Mouse (Mus musculus) urinary bladder, postnatal 10 days (tissue): ENCODE data around the gene Dctpp1.

Source experiments
- DNase-seq: peaks from one replicate; pipeline ENCODE4 v3.0.0; 2022; ENCODE audit warnings: low spot score

The Dctpp1 gene

GRCm38 (mm10) chr7:127260309-127261111 is at the start of gene Dctpp1:
TSS of gene Dctpp1 (minus strand) at chr7:127260709.
- peak; percentile 85 for DNase-seq

GRCm38 (mm10) chr7:127309951-127310350 is 49.4 kb upstream of the Dctpp1 start:
- DNase-seq, result no peak

- DNase-seq, result no peak
Measured at GRCm38 (mm10) chr7:127308887-127309286, 48.4 kb upstream of the Dctpp1 start.

GRCm38 (mm10) chr7:127308431-127308830 is 47.9 kb upstream of the Dctpp1 start:
- no peak for DNase-seq

GRCm38 (mm10) chr7:127297586-127298193 is 37.2 kb upstream of the Dctpp1 start:
- DNase-seq, result no peak

GRCm38 (mm10) chr7:127296786-127297555 is 36.5 kb upstream of the Dctpp1 start:
- DNase-seq, result no peak

- no peak for DNase-seq
Measured at GRCm38 (mm10) chr7:127296098-127296497, 35.6 kb upstream of the Dctpp1 start, which contains the start of gene Itgal. TSS of gene Itgal (plus strand) at chr7:127296260.

GRCm38 (mm10) chr7:127290142-127290541 is 29.6 kb upstream of the Dctpp1 start:
- DNase-seq, result no peak

- no peak for DNase-seq
Measured at GRCm38 (mm10) chr7:127289306-127289705, 28.8 kb upstream of the Dctpp1 start.

- DNase-seq, result no peak
Measured at GRCm38 (mm10) chr7:127287940-127288339, 27.4 kb upstream of the Dctpp1 start.

GRCm38 (mm10) chr7:127285154-127285553 is 24.6 kb upstream of the Dctpp1 start:
- DNase-seq, result no peak

GRCm38 (mm10) chr7:127282190-127282589 is 21.7 kb upstream of the Dctpp1 start:
- no peak for DNase-seq

GRCm38 (mm10) chr7:127281114-127281513 is 20.6 kb upstream of the Dctpp1 start:
- no peak for DNase-seq

GRCm38 (mm10) chr7:127280092-127280491 is 19.6 kb upstream of the Dctpp1 start:
- no peak for DNase-seq

GRCm38 (mm10) chr7:127278311-127278710 is 17.8 kb upstream of the Dctpp1 start:
- no peak for DNase-seq

- no peak for DNase-seq
Measured at GRCm38 (mm10) chr7:127276519-127276961, 16.0 kb upstream of the Dctpp1 start.

- peak; percentile 85 for DNase-seq
Measured at GRCm38 (mm10) chr7:127273925-127274789, 13.6 kb upstream of the Dctpp1 start, which contains the start of gene Sephs2. TSS of gene Sephs2 (minus strand) at chr7:127274055.

- DNase-seq, result no peak
Measured at GRCm38 (mm10) chr7:127273118-127273923, 12.8 kb upstream of the Dctpp1 start.

- DNase-seq, result no peak
Measured at GRCm38 (mm10) chr7:127272566-127272965, 12.1 kb upstream of the Dctpp1 start.

GRCm38 (mm10) chr7:127271093-127271492 is 10.6 kb upstream of the Dctpp1 start:
- DNase-seq, result no peak

GRCm38 (mm10) chr7:127270666-127271065 is 10.2 kb upstream of the Dctpp1 start:
- no peak for DNase-seq
